ENCODE assay signal across 8 mouse cellular contexts in genomic region chr7:27859301-27860251, GRCm38 (mm10). TPM values are rescaled to one million over a fixed set of nuclear protein-coding genes. Genes with fewer than 3 reads are reported as not detected.
DNase-seq lines count a peak whose midpoint lies in the region; ATAC-seq lines count a peak whose summit lies in the region.

No protein-coding gene starts in this region.

- H3K4me1 ChIP-seq in kidney, embryonic 15.5 days, result peaks cover 14% of the 10 kb centered on the region
- H3K4me1 ChIP-seq in heart, embryonic 10.5 days, result peaks cover 14% of the 10 kb centered on the region
- peaks cover 11% of the 10 kb centered on the region for H3K4me1 ChIP-seq in limb, embryonic 15.5 days

- peak; percentile 22; the same call in 1 of the 2 replicates for ATAC-seq in kidney, embryonic 15.5 days (replicated peaks; ENCODE audit: low FRiP score)
- no peak for ATAC-seq in limb, embryonic 15.5 days (ENCODE audit: insufficient number of reproducible peaks, low FRiP score, low TSS enrichment, low read depth)

- no peak for DNase-seq in kidney, adult 8-10 months
- peak; percentile 28 for DNase-seq in adipocyte (ENCODE audit: low spot score)
- DNase-seq in heart, embryonic 10.5 days (ENCODE audit: low spot score), result no peak
- peak; percentile 12 for DNase-seq in neural tube, embryonic 10.5 days (ENCODE audit: extremely low spot score, low spot score)
- no peak for DNase-seq in right cerebral cortex, postnatal 10 days (ENCODE audit: low spot score in 2 of 2)
- no peak for DNase-seq in left cerebral cortex, adult 11 months (ENCODE audit: low spot score)

- peak overlapping the region; percentile 70 for H3K4me3 ChIP-seq in kidney, embryonic 15.5 days (replicated peaks)
- H3K4me3 ChIP-seq in heart, embryonic 10.5 days, result peak overlapping the region; percentile 73
- H3K4me3 ChIP-seq in limb, embryonic 15.5 days, result peak overlapping the region; percentile 60

- peaks cover 14% of the 10 kb centered on the region for H3K36me3 ChIP-seq in kidney, embryonic 15.5 days
- H3K36me3 ChIP-seq in heart, embryonic 10.5 days, result peaks cover 28% of the 10 kb centered on the region
- H3K36me3 ChIP-seq in limb, embryonic 15.5 days, result peaks cover 13% of the 10 kb centered on the region

- H3K27ac ChIP-seq in kidney, embryonic 15.5 days, result peak overlapping the region; percentile 90
- peak overlapping the region; percentile 90 for H3K27ac ChIP-seq in heart, embryonic 10.5 days
- peak overlapping the region; percentile 84 for H3K27ac ChIP-seq in limb, embryonic 15.5 days

- H3K27me3 ChIP-seq in kidney, embryonic 15.5 days, result no peaks in the 10 kb centered on the region
- H3K27me3 ChIP-seq in heart, embryonic 10.5 days (ENCODE audit: insufficient read depth, poor library complexity, severe bottlenecking), result no peaks in the 10 kb centered on the region
- no peaks in the 10 kb centered on the region for H3K27me3 ChIP-seq in limb, embryonic 15.5 days

- peak overlapping the region; percentile 69 for H3K9ac ChIP-seq in kidney, embryonic 15.5 days
- peak overlapping the region; percentile 57; the same call in 1 of the 2 replicates for H3K9ac ChIP-seq in limb, embryonic 15.5 days

- H3K9me3 ChIP-seq in kidney, embryonic 15.5 days (replicated peaks), result no peaks in the 10 kb centered on the region
- no peaks in the 10 kb centered on the region for H3K9me3 ChIP-seq in heart, embryonic 10.5 days
- H3K9me3 ChIP-seq in limb, embryonic 15.5 days, result no peaks in the 10 kb centered on the region

- H3K4me2 ChIP-seq in kidney, embryonic 15.5 days, result peak overlapping the region; percentile 76
- H3K4me2 ChIP-seq in limb, embryonic 15.5 days, result peak overlapping the region; percentile 74

- 34% methylated on average over 10 of the region's 10 CpGs for WGBS in kidney, embryonic 15.5 days
- 17% methylated on average over 10 of the region's 10 CpGs for WGBS in heart, embryonic 10.5 days
- WGBS in limb, embryonic 15.5 days, result 22% methylated on average over 10 of the region's 10 CpGs

RNA-seq across cellular contexts. Expression of gene Zfp607a, which starts 2.2 kb away (rescaled TPM):
- 3.9 TPM in 2 replicates for polyA plus RNA-seq in kidney, embryonic 15.5 days (2015; fragmentation: Nextera tagmentation; extraction: Ambion mirVana)
- polyA plus RNA-seq in heart, embryonic 10.5 days (2016; fragmentation: Nextera tagmentation; extraction: Ambion mirVana), result 4.4 and 4.7 TPM in 2 replicates
- 3.6 and 3.7 TPM in 2 replicates for polyA plus RNA-seq in limb, embryonic 15.5 days (2015; fragmentation: Nextera tagmentation; extraction: Ambion mirVana)

RNA-seq across cellular contexts. Expression of gene Zfp59, which starts 21.2 kb away (rescaled TPM):
- 8.3 and 8.8 TPM in 2 replicates for polyA plus RNA-seq in kidney, embryonic 15.5 days (2015; fragmentation: Nextera tagmentation; extraction: Ambion mirVana)
- 6.9 and 7.4 TPM in 2 replicates for polyA plus RNA-seq in heart, embryonic 10.5 days (2016; fragmentation: Nextera tagmentation; extraction: Ambion mirVana)
- polyA plus RNA-seq in limb, embryonic 15.5 days (2015; fragmentation: Nextera tagmentation; extraction: Ambion mirVana), result 7.2 and 8.0 TPM in 2 replicates

RNA-seq across cellular contexts. Expression of gene Zfp626, which starts 52.6 kb away (rescaled TPM):
- 2.4 and 2.5 TPM in 2 replicates for polyA plus RNA-seq in kidney, embryonic 15.5 days (2015; fragmentation: Nextera tagmentation; extraction: Ambion mirVana)
- 1.3 and 1.6 TPM in 2 replicates for polyA plus RNA-seq in heart, embryonic 10.5 days (2016; fragmentation: Nextera tagmentation; extraction: Ambion mirVana)
- 1.8 and 2.0 TPM in 2 replicates for polyA plus RNA-seq in limb, embryonic 15.5 days (2015; fragmentation: Nextera tagmentation; extraction: Ambion mirVana)

Comparison
In these comparisons a context has a peak if more than half of its experiments do, and no peak if none do; other contexts are left out.
1. DNase-seq: peak in adipocyte (single experiment) and neural tube, embryonic 10.5 days (single experiment); none in kidney, adult 8-10 months (0 of 2), heart, embryonic 10.5 days (single experiment), right cerebral cortex, postnatal 10 days (0 of 2) and left cerebral cortex, adult 11 months (single experiment).
2. Peak in every context shown above with its lines, with median percentiles within 50 percentile points of each other: H3K27ac ChIP-seq and H3K4me3 ChIP-seq.